Mouse (Mus musculus) left cerebral cortex, postnatal 4 days (tissue): Measurements from ENCODE around the gene 4933430I17Rik. TPM values are rescaled to one million over a fixed set of nuclear protein-coding genes. Genes with fewer than 3 reads are reported as not detected.
"Not testable (repeated sequence)": the region's sequence is repeated elsewhere in the genome, so short reads cannot be mapped to it uniquely, and the experiment has no call there.

Experiments used
- DNase-seq: peaks from one replicate; pipeline ENCODE4 v3.0.0-alpha.2; 2022
- intact Hi-C: fragments of 180-260 bp; cut with DNase I; formaldehyde crosslinking; loops from one replicate; pipeline ENCODE4 v1.15.1; 2025
- total RNA-seq, 2 experiments: library from RNA; stranded (reverse); gene quantifications; 2 replicates each; pipeline ENCODE4 v1.2.3; 2021

The 4933430I17Rik gene
- under 1 TPM; 0.44 to 0.90 TPM for total RNA-seq

DNA sequence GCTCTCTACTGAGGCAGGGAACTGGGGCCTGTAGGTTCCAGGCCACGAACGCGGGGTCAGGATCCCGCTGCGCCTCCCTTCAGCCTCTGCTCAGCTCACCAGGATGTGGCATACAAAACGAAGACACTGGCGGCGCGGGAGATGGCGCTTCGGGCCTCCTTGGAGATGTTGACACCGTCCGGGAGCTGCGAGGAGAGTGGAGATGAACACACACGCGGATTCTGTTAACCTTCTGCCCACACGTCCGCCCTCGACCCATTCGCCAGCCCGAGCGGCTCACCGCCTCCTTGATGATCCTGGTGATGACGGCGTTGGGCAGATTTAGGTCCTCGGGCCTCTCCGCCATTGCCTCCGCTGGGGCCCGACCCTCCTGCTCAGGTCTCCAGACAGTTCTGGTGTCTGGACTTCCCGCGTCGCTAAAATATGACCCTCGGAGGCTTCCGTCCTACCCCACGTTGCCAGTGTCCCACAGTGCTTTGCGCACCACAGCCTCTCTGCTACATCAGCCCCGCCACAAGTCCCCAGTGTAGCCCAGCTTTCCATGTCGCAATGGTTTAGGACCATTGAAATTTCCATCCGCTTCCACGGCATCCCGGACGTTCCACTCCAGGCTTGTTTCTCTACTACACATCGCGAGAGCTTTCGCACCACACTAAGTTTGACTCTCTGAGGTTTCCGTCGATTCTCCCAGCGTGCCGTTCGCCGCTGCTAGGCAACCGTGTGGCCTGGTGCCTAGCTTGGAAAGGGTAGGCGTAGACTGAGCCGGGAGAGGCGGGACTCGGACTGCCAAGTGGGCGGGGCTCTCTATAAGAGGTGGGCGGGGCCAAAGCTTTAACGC is at the start of gene 4933430I17Rik, which contains the start of gene Pole3:
Gene 4933430I17Rik (plus strand): TSS at position 719 of the 838 bp plus-strand sequence.
Gene Pole3 (minus strand): TSS at position 418 of the 838 bp plus-strand sequence.
- DNase-seq, result peak; percentile 98
- intact Hi-C loops, result no loop called here

GRCm38 (mm10) chr4:62475793-62476192 is 49.4 kb upstream of the 4933430I17Rik start:
- intact Hi-C loops, result no loop called here
- DNase-seq, result no peak

- intact Hi-C loops, result no loop called here
- no peak for DNase-seq
These were observed 47.5 kb upstream of the 4933430I17Rik start for GRCm38 (mm10) chr4:62477542-62478244.

DNA sequence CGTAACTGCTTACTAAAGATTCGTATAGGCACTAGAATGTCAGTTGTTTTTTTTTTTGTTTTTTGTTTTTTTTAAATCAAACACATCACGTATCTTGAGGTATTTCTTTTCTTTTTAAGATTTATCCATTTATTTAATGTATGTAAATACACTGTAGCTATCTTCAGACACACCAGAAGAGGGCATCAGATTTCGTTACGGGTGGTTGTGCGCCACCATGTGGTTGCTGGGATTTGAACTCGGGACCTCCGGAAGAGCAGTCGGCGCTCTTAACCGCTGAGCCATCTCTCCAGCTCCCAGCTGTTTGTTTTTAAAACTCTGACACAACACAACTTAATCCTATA is 45.6 kb upstream of the 4933430I17Rik start:
- DNase-seq, intact Hi-C loops: not testable (repeated sequence)

DNA sequence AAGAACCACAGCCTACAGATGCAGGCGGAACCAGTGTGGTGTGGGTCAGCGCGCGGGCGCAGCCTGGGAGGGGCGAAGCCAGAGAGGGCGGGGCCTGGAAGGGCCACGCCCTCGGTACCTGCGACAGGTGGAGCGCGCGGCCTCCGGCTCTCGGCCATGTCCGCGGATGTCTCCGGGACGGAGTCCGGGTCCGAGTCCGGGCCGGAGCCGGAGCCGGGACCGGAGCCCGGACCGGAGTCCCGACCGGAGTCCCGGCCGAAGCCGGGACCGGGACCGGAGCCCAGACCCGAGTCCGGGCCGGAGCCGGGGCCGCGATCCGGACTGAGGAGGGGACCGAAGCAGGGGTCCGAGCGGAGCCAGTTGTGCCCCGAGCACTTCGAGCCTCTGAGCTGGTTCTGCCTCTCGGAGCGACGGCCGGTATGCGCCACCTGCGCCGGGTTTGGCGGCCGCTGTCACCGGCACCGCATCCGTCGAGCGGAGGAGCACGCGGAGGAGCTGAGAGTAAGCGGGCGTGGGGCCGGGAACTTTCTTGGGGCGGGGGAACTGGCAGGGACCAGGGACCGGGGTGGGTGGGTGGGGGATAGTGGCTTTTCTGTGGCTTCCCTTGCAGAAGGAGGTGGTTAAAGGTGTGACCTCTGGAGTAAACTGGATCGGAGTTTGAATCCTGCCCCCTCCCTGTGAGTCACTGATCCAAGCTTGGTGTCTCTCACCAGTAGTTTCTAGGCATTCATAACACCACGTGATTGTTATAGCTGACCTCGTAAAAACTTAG is 45.0 kb upstream of the 4933430I17Rik start, which contains the start of gene Bspry:
Gene Bspry (plus strand): TSS at position 117 of the 772 bp plus-strand sequence.
- no peak for DNase-seq

DNA sequence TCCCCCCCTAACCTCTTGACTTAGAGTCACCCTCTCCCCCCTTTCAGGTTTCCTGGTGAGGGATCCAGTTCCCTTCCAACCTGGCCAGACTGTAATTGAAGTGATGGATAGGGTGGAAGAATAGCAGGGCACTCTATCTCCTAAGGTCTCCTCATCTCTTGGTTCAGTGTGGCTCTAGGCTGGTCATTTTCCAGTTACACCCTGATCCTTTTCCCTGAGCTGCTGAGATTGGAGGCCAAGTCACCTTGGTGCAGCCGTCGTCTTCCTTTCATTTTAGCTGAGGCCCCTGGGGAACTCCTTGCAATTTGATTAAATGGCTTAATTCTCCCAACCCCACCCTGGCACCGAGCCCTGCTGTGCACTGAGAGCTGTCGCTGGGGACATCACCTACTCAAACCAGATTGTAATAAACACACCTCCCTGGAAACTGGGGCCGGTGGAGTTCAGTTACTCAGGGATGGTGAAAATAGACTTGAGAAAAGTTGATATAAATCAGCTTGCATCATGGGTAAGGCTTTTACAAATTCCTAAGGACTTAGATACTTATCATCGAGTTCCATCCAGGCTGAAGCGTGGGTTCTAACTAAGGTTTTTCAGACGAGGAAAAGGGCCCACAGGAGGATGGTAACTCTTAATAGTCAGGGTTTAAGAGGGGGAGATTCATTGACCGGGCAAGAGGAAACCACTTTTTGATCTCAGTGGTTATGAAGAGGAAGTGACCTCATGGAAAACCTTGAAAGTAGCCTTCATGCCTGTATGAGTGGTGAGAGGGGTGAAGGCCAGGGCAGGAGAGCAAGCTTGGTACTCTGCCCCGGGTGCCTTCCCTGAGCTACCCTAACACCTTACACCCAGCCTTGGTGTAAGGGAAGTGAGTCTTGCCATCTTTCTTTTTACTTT is 44.2 kb upstream of the 4933430I17Rik start:
- intact Hi-C loops, result no loop called here
- no peak for DNase-seq

More for the DNA sequence above, 45.0 kb upstream of the 4933430I17Rik start, which contains the start of gene Bspry:
- intact Hi-C loops, result no loop called here

DNA sequence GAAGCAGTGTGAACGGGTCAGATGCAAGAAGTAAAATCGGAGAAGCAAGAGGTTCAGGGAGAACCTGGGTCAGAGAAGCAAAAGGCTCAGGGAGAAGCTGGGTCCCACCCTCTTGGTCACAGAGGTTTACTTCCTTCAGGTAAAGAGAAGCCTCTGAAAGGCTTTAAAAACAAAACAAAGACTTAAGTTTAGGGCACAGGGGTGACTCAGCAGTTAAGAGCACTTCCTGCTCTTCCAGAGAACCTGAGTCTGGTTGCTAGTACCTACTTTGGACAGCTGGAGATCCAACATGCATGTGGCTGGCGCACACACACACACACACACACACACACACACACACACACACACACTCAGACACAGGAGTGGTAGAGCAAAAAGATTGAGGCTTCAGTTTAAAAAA is 40.2 kb upstream of the 4933430I17Rik start:
- intact Hi-C loops, result no loop called here
- DNase-seq, result no peak

DNA sequence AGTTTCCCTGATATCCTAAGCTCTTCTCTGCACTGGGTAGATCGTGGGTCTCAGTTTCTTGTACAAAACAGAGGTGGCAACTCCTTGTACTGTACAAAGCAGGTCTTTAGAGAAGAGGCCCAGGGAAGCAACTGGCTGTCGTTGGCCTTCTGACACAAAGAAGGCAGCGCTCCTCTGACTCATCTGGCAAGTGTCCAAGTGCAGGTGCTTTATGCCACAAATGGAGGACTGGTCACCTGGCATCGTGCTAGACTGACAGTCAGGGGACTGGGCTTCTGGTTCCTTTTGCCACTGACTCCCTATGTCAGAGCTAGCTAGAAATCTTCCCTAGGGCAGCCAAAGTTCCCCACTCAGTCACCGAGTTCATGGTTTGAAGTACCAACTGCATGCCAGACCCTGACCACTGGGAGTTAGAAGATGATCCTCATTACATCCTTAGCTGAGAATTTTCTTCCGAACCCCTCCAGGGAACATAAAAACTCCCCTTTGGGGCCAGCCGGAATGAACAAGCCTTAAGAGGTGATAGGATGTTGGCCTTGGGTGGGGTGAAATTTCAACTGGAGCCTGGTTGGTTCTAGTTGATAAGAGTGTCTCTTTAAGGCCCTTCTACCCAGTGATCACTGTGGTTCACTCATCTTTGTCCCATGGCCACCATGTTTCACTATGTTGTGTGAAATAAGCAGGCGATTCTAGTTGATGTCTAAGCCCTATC is 39.6 kb upstream of the 4933430I17Rik start:
- intact Hi-C loops, result no loop called here
- DNase-seq, result no peak

- intact Hi-C loops, result no loop called here
These were observed 38.9 kb upstream of the 4933430I17Rik start for GRCm38 (mm10) chr4:62486162-62486696.

DNA sequence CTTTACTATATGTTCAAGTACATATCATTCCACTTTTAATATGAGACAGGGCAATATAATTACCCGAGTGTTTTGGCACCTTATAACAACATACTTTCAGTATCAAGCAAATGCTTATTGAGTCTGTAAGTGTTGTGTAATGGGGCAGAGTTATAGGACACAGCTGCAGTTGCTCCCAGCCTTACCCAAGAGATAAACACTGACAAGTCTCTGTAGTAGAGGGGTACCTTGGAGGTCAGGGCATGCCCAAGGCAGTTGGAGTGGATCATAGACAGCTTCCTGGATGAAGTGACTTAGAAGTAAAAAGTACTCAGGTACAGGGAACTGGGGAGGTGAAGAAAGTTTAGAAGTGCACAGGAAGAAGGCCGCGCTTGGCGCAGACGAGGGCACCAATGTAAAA is 38.0 kb upstream of the 4933430I17Rik start:
- DNase-seq, result no peak
- intact Hi-C loops, result no loop called here

More at GRCm38 (mm10) chr4:62486162-62486696, 38.9 kb upstream of the 4933430I17Rik start:
- no peak for DNase-seq

DNA sequence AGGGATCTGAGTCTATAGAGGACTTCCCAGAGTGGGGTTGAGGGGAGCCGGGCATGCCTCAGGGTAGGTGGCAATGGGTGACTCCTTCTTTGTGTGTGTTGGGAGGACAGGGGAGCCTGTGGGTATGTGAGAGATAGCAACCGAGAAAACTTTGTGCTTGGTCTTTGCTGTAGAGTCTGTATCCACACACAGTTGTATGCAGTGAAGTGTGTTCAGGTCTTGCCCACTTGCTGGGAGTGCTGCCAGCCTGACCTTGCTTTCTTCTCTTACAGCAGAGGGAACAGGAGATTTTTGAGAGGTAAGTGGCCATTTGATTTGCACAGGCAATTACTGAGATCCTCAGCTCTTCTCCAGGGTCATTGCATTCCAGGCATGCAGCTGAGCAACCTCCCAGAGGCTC is 37.3 kb upstream of the 4933430I17Rik start:
- DNase-seq, result no peak
- intact Hi-C loops, result no loop called here

GRCm38 (mm10) chr4:62492682-62493081 is 32.5 kb upstream of the 4933430I17Rik start:
- DNase-seq, result no peak
- intact Hi-C loops, result no loop called here

GRCm38 (mm10) chr4:62494230-62494629 is 30.9 kb upstream of the 4933430I17Rik start:
- intact Hi-C loops, result no loop called here
- no peak for DNase-seq

DNA sequence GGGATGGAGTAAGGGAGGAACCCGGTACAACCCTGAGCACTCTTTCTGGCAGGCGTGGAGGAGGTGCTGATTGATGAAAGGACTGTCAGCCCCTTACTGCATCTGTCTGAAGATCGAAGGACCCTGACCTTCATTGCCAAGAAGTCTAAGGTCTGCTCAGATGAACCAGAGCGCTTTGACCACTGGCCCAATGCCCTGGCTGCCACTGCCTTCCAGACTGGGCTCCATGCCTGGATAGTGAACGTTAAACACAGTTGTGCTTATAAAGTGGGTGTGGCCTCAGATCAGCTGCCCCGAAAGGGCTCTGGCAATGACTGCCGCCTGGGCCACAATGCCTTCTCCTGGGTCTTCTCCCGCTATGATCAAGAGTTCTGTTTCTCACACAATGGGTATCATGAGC is 29.2 kb upstream of the 4933430I17Rik start:
- intact Hi-C loops, result no loop called here
- DNase-seq, result peak; percentile 42

DNA sequence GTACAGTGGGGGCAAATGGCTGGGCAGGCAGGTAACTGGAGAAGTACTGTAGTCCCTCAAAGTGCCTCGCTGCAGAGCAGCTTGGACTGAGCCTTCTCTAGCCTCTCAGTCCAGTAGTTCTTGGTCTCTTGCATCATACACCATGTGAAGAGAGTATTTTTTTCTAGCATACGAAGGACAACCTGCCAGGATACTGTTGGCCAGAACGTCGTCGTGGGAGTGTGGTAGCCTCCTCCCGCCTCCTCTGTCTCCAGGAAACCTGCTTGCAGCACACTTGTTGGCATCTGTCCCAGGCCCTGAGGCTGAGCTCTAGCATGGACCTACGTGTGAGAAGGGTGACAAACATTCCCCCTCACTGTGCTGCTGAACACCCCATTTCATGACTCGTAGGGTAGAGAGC is 28.4 kb upstream of the 4933430I17Rik start:
- intact Hi-C loops, result no loop called here
- peak; percentile 34 for DNase-seq

DNA sequence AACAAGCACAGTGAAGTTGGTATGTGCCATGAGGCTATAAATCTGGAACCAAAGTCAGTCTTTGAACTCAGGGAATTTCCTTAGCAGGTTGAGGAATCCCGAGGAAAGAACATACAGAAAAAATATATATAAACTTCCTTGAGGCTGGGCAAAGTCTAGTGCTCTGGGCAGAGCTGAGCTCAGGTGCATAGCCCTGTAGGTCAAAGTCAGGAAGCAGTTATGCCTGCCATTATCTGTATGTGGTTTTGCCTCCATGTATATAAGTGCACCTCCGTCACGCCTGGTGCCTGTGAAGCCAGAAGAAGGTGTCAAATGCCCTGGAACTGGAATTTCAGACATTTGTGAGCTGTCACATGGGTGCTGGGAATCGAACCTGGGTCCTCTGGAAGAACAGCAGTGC is 24.4 kb upstream of the 4933430I17Rik start:
- DNase-seq, result no peak
- intact Hi-C loops, result no loop called here

DNA sequence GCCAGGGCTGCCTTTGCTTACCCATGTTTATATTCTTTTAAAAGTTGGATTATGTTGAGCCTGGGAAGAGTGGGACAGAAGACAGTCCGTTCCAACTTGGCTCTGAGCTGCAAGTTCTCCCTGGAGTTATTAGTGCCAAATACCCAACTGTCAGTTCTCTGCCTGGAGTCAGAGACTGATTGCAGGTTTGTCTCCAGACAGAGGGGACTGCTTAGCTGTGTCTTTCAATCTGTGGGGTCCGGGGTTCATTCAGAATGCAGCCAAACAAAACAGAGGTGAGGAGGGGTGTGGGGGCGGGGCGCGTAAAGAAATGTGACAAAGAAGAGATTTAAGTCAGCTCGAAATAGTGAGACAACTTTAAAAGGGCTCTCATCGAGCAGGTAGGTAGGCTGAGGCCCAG is 23.6 kb upstream of the 4933430I17Rik start:
- intact Hi-C loops, result no loop called here
- no peak for DNase-seq

DNA sequence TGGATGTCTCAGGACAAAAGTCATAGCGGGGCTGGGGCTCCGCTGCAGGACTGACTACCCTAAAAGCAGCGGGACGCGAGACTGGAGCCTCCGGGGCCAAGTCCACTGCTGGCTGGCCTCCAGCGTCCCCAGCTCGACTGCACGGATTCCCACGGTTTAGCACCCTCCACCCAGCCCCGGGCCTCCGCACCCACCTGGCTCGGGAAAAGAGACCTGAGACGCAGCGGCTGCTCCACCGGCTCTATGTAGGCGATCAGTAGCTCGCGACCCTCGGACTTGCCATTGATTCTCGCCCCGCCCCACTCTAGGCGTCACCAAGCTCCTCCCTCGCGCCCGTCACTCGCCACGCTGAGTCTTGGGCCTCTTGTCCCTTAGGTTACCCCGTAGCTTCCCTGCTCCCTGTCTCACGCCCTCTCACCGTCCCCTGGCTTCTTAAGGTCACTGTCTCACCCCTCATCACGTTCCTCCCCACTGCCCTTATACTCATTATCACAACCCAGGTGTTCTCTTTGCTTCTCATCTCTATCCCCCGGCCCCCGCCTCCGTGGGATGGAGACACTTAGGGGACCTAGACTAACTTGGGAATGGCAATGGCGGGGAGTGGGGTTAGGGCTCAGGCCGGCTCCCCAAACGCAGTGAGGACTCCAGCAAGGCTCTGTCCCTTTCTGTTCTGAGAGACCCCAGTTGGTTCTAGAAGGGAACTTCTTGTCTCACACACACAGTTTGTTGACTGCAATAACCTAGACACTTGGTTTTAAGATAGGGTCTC is 23.0 kb upstream of the 4933430I17Rik start:
- intact Hi-C loops, result no loop called here
- DNase-seq, result peak; percentile 91
